Mouse (Mus musculus): Measurements from ENCODE around the gene Gucd1. TPM values are rescaled to one million over a fixed set of nuclear protein-coding genes. Genes with fewer than 3 reads are reported as not detected.

Gene Gucd1
- total and polyA plus RNA-seq, 2 experiments from 2014 or later = 28.0 to 113 TPM

DNA sequence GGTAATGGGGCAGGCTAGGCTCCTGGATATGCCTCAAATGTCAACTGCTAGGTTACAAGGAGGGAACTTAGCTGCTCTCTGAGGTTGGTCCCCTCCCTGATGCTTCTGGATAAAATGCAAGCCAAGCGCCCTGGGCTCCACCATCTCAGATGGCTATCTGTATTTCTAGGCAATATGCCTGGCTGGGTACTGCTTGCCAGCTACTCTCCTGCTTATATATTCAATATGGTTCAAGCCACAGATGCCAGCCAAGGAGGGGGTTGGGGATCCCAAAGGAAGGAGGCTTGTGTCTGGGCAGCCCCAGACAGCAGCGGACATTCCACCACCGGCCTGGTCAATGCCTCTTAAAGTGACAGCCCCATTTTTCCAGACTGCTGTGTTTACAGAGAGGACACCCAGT lies 40.7 kb upstream of the Gucd1 start:
- 25% methylated on average over 3 of the region's 3 CpGs for WGBS
- Histone ChIP-seq H3K9me3 (replicated peaks; ENCODE audit: control insufficient read depth, low read length) (no peaks in the 10 kb centered on the region), H3K9ac (replicated peaks; ENCODE audit: low read depth, low read length) (no peak overlapping the region), H3K27ac (ENCODE audit: low read depth) (no peak overlapping the region), H3K27me3 (ENCODE audit: control insufficient read depth, insufficient read depth, low read length) (peaks cover 23% of the 10 kb centered on the region), H3K4me1 (ENCODE audit: control insufficient read depth, insufficient read depth) (peaks cover 26% of the 10 kb centered on the region), H3K4me3 (ENCODE audit: low read depth, low read length) (no peak overlapping the region), H3K4me2 (ENCODE audit: low read depth, low read length) (no peak overlapping the region), H3K36me3 (replicated peaks; ENCODE audit: control insufficient read depth, insufficient read depth, low read length) (no peaks in the 10 kb centered on the region)
- no peak for ATAC-seq (ENCODE audit: insufficient read depth, low read depth)
- no peak for DNase-seq (ENCODE audit: low spot score)
- TF ChIP-seq CTCF (IDR thresholded peaks at IDR 0.05; ENCODE audit: low read depth) = no peak
- no peak for TF ChIP-seq EP300 (IDR thresholded peaks at IDR 0.05; ENCODE audit: low read depth)

- TF ChIP-seq CTCF (IDR thresholded peaks at IDR 0.05; ENCODE audit: low read depth) = no peak
- no peak for TF ChIP-seq EP300 (IDR thresholded peaks at IDR 0.05; ENCODE audit: low read depth)
- peaks cover 14% of the 10 kb centered on the region for H3K27me3 ChIP-seq (ENCODE audit: control insufficient read depth, insufficient read depth, low read length)
- H3K9me3 ChIP-seq (replicated peaks; ENCODE audit: control insufficient read depth, low read length) = no peaks in the 10 kb centered on the region
- H3K4me2 ChIP-seq (ENCODE audit: low read depth, low read length) = no peak overlapping the region
- H3K9ac ChIP-seq (replicated peaks; ENCODE audit: low read depth, low read length) = no peak overlapping the region
- peaks cover 26% of the 10 kb centered on the region for H3K4me1 ChIP-seq (ENCODE audit: control insufficient read depth, insufficient read depth)
- ATAC-seq (ENCODE audit: insufficient read depth, low read depth) (0 out of 2 replicates have a peak, but pooled peaks have one; percentile 18), DNase-seq (ENCODE audit: low spot score) (no peak)
- H3K27ac ChIP-seq (ENCODE audit: low read depth) = peak overlapping the region; percentile 33; the same call in 1 of the 2 replicates
- H3K36me3 ChIP-seq (replicated peaks; ENCODE audit: control insufficient read depth, insufficient read depth, low read length) = no peaks in the 10 kb centered on the region
- 29% methylated on average over 9 of the region's 9 CpGs for WGBS
- H3K4me3 ChIP-seq (ENCODE audit: low read depth, low read length) = no peak overlapping the region
Observed at GRCm38 (mm10) chr10:75556026-75556425, 38.3 kb upstream of the Gucd1 start.

- H3K9me3 ChIP-seq (replicated peaks; ENCODE audit: control insufficient read depth, low read length) = no peaks in the 10 kb centered on the region
- H3K9ac ChIP-seq (replicated peaks; ENCODE audit: low read depth, low read length) = no peak overlapping the region
- DNase-seq (ENCODE audit: low spot score) (no peak), ATAC-seq (ENCODE audit: insufficient read depth, low read depth) (no peak)
- 58% methylated on average over 6 of the region's 6 CpGs for WGBS
- no peak for TF ChIP-seq CTCF (IDR thresholded peaks at IDR 0.05; ENCODE audit: low read depth)
- no peak for TF ChIP-seq EP300 (IDR thresholded peaks at IDR 0.05; ENCODE audit: low read depth)
- peaks cover 26% of the 10 kb centered on the region for H3K4me1 ChIP-seq (ENCODE audit: control insufficient read depth, insufficient read depth)
- H3K4me3 ChIP-seq (ENCODE audit: low read depth, low read length) = no peak overlapping the region
- H3K4me2 ChIP-seq (ENCODE audit: low read depth, low read length) = no peak overlapping the region
- H3K27ac ChIP-seq (ENCODE audit: low read depth) = peak overlapping the region; percentile 33; the same call in 1 of the 2 replicates
- H3K27me3 ChIP-seq (ENCODE audit: control insufficient read depth, insufficient read depth, low read length) = peaks cover 9% of the 10 kb centered on the region
- no peaks in the 10 kb centered on the region for H3K36me3 ChIP-seq (replicated peaks; ENCODE audit: control insufficient read depth, insufficient read depth, low read length)
Observed at GRCm38 (mm10) chr10:75555557-75555956, 37.8 kb upstream of the Gucd1 start.

- Histone ChIP-seq H3K4me2 (ENCODE audit: low read depth, low read length) (no peak overlapping the region), H3K4me1 (ENCODE audit: control insufficient read depth, insufficient read depth) (peaks cover 14% of the 10 kb centered on the region), H3K36me3 (replicated peaks; ENCODE audit: control insufficient read depth, insufficient read depth, low read length) (no peaks in the 10 kb centered on the region), H3K27ac (ENCODE audit: low read depth) (no peak overlapping the region), H3K4me3 (ENCODE audit: low read depth, low read length) (no peak overlapping the region), H3K27me3 (ENCODE audit: control insufficient read depth, insufficient read depth, low read length) (peaks cover 1% of the 10 kb centered on the region), H3K9ac (replicated peaks; ENCODE audit: low read depth, low read length) (no peak overlapping the region), H3K9me3 (replicated peaks; ENCODE audit: control insufficient read depth, low read length) (no peaks in the 10 kb centered on the region)
- TF ChIP-seq CTCF (IDR thresholded peaks at IDR 0.05; ENCODE audit: low read depth) = no peak
- TF ChIP-seq EP300 (IDR thresholded peaks at IDR 0.05; ENCODE audit: low read depth) = no peak
- ATAC-seq (ENCODE audit: insufficient read depth, low read depth) (no peak), DNase-seq (ENCODE audit: low spot score) (no peak)
- WGBS = 87% methylated on average over 8 of the region's 8 CpGs
Observed at GRCm38 (mm10) chr10:75554090-75554489, 36.3 kb upstream of the Gucd1 start.

DNA sequence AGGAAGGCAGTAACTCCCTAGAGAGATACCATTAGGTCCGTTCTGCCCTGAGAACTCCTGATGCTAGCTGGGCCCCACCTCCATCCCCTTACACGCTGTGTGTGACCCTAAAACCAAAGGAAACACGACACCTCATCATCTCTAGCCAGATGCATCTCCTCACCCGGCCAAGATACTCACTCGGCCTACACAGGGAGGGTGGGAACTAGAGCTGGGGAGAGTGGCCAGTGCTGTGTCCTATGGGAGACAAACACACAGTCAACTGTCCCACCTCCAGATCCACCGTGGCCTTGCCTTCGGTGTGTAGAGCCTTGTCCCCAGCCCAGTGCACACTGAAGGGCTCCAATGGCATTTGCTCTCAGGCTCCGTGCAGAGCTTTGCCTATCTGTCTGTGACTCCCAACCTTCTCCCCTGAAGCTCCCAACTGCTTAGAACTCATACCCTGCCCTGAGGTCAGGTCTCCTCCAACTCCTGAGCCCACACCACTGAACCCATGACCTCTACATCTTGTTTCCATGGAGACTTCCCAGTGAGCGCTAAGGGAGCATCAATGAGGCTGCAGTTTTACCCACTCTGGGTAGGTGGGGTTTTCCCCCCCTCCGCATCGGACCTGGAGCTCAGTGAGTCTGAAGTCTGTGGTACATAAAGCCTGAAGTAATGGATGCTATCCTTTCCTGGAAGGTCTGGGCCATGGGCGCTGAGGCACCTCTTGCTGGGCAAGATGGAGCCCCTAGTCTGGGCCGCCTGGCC lies 35.1 kb upstream of the Gucd1 start:
- TF ChIP-seq CTCF (IDR thresholded peaks at IDR 0.05; ENCODE audit: low read depth) (no peak), EP300 (IDR thresholded peaks at IDR 0.05; ENCODE audit: low read depth) (no peak)
- H3K27ac ChIP-seq (ENCODE audit: low read depth) = no peak overlapping the region

DNA sequence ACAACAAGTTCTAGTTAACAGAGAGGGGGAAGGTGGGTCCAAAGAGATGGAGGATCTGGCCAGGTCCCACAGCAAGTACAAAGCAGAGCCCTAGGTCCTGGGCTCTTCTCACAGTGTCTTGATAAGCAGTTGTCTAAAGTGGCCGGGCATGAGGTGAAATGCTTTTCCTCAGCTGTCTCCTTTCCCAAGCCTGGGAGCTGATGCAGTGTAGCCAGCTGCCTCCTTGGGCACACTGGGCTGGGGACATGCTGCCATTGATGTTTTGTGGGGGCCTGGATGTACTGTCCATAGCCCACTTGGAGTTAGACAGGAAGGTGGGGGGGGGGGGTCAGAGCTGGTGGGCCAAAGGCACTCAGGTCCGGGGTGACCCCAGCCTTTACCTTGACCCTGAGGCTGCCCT lies 34.3 kb upstream of the Gucd1 start:
- Histone ChIP-seq H3K4me3 (ENCODE audit: low read depth, low read length) (no peak overlapping the region), H3K36me3 (replicated peaks; ENCODE audit: control insufficient read depth, insufficient read depth, low read length) (no peaks in the 10 kb centered on the region), H3K9ac (replicated peaks; ENCODE audit: low read depth, low read length) (no peak overlapping the region), H3K27ac (ENCODE audit: low read depth) (no peak overlapping the region), H3K4me2 (ENCODE audit: low read depth, low read length) (no peak overlapping the region), H3K4me1 (ENCODE audit: control insufficient read depth, insufficient read depth) (peaks cover 14% of the 10 kb centered on the region), H3K9me3 (replicated peaks; ENCODE audit: control insufficient read depth, low read length) (no peaks in the 10 kb centered on the region), H3K27me3 (ENCODE audit: control insufficient read depth, insufficient read depth, low read length) (no peaks in the 10 kb centered on the region)
- TF ChIP-seq CTCF (IDR thresholded peaks at IDR 0.05; ENCODE audit: low read depth) = no peak
- TF ChIP-seq EP300 (IDR thresholded peaks at IDR 0.05; ENCODE audit: low read depth) = no peak
- ATAC-seq (ENCODE audit: insufficient read depth, low read depth) (no peak), DNase-seq (ENCODE audit: low spot score) (no peak)
- 49% methylated on average over 2 of the region's 2 CpGs for WGBS

More for the DNA sequence above, 35.1 kb upstream of the Gucd1 start:
- ATAC-seq (ENCODE audit: insufficient read depth, low read depth) (no peak), DNase-seq (ENCODE audit: low spot score) (no peak)
- no peaks in the 10 kb centered on the region for H3K36me3 ChIP-seq (replicated peaks; ENCODE audit: control insufficient read depth, insufficient read depth, low read length)
- no peaks in the 10 kb centered on the region for H3K9me3 ChIP-seq (replicated peaks; ENCODE audit: control insufficient read depth, low read length)
- no peak overlapping the region for H3K4me2 ChIP-seq (ENCODE audit: low read depth, low read length)
- H3K27me3 ChIP-seq (ENCODE audit: control insufficient read depth, insufficient read depth, low read length) = no peaks in the 10 kb centered on the region
- H3K4me3 ChIP-seq (ENCODE audit: low read depth, low read length) = no peak overlapping the region
- 74% methylated on average over 13 of the region's 13 CpGs for WGBS
- H3K9ac ChIP-seq (replicated peaks; ENCODE audit: low read depth, low read length) = no peak overlapping the region
- peaks cover 14% of the 10 kb centered on the region for H3K4me1 ChIP-seq (ENCODE audit: control insufficient read depth, insufficient read depth)

Data from heart, postnatal 0 days (tissue).